Mouse (Mus musculus) testis, adult 2 months (tissue): ENCODE measurements around the gene Rgs9bp.

Source experiments
- CTCF ChIP-seq: fragments of 200-500 bp; IDR thresholded peaks from 2 replicates; pipeline ENCODE4 v1.5.1; 2012; ENCODE audit warnings: low read depth, mild to moderate bottlenecking, inconsistent platforms, low read length, moderate library complexity; ENCODE audit not compliant: control insufficient read depth, insufficient read depth, insufficient replicate concordance
- POLR2A ChIP-seq: fragments of 200-500 bp; IDR thresholded peaks from 2 replicates; pipeline ENCODE4 v1.6.1; 2012; ENCODE audit warnings: low read depth, mild to moderate bottlenecking, inconsistent platforms, low read length, moderate library complexity; ENCODE audit not compliant: control insufficient read depth

- TF ChIP-seq CTCF (no peak), POLR2A (no peak)
Observed at GRCm38 (mm10) chr7:35530026-35530425, 55.4 kb downstream of the Rgs9bp start.
